Mouse (Mus musculus): ENCODE results near the gene Sar1b. TPM values are rescaled to one million over a fixed set of nuclear protein-coding genes. Genes with fewer than 3 reads are reported as not detected.
"Not testable (repeated sequence)": the region's sequence is repeated elsewhere in the genome, so short reads cannot be mapped to it uniquely, and the experiment has no call there.

Sar1b gene
- polyA plus RNA-seq, 1 experiment from 2014 or later, result 129 TPM

- Histone ChIP-seq H3K27ac (replicated peaks) (no peak overlapping the region), H3K4me1 (no peaks in the 10 kb centered on the region), H3K27me3 (no peaks in the 10 kb centered on the region), H3K9ac (replicated peaks) (no peak overlapping the region), H3K4me3 (no peak overlapping the region), H3K36me3 (peaks cover 64% of the 10 kb centered on the region), H3K9me3 (no peaks in the 10 kb centered on the region), H3K4me2 (replicated peaks) (no peak overlapping the region)
- 93% methylated on average over 6 of the region's 6 CpGs for WGBS
- ATAC-seq (ENCODE audit: low FRiP score, low read depth), result no peak
Measured at GRCm38 (mm10) chr11:51782721-51783120, 19.2 kb downstream of the Sar1b start.

DNA sequence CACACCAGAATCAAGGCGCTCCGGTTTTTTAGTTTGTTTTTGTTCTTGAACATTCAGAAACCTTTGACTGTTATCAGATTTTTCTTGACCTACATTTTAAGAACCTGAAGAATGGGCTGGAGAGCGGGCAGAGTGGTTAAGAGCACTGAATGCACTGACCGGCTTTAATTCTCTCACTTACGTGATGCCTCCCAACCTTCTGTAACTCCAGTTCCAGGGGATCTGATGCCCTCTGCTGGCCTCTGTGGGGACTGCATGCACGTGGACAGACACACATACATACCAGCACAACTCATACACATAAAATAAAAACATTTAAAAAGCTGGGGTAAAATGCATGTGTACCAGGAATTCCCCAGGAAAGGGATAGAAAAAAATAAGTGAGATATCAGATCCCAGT is 22.4 kb downstream of the Sar1b start:
- 91% methylated on average over 6 of the region's 6 CpGs for WGBS

DNA sequence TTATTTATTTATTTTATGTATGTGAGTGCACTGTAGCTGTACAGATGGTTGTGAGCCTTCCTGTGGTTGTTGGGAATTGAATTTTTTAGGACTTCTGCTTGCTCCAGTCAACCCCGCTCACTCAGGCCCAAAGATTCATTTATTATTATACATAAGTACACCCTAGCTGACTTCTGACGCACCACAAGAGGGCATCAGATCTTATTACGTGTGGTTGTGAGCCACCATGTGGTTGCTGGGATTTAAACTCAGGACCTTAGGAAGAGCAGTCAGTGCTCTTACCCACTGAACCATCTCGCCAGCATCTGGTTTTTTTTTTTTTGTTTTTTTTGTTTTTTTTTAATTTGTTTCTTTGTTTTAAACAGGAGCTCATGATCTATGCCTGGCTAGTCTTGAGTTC is 26.2 kb downstream of the Sar1b start:
- not testable (repeated sequence) for H3K27me3 ChIP-seq; H3K4me3 ChIP-seq; H3K9ac ChIP-seq (replicated peaks); H3K27ac ChIP-seq (replicated peaks); ATAC-seq (ENCODE audit: low FRiP score, low read depth); H3K4me1 ChIP-seq; H3K4me2 ChIP-seq (replicated peaks); H3K9me3 ChIP-seq
- H3K36me3 ChIP-seq, result peaks cover 58% of the 10 kb centered on the region
- 80% methylated on average over 4 of the region's 4 CpGs for WGBS

More for the DNA sequence above, 22.4 kb downstream of the Sar1b start:
- no peak overlapping the region for H3K4me3 ChIP-seq
- no peak for ATAC-seq (ENCODE audit: low FRiP score, low read depth)
- no peak overlapping the region for H3K4me2 ChIP-seq (replicated peaks)
- H3K9ac ChIP-seq (replicated peaks), result no peak overlapping the region
- no peaks in the 10 kb centered on the region for H3K27me3 ChIP-seq
- no peak overlapping the region for H3K27ac ChIP-seq (replicated peaks)
- peaks cover 74% of the 10 kb centered on the region for H3K36me3 ChIP-seq
- no peaks in the 10 kb centered on the region for H3K9me3 ChIP-seq
- H3K4me1 ChIP-seq, result no peaks in the 10 kb centered on the region

DNA sequence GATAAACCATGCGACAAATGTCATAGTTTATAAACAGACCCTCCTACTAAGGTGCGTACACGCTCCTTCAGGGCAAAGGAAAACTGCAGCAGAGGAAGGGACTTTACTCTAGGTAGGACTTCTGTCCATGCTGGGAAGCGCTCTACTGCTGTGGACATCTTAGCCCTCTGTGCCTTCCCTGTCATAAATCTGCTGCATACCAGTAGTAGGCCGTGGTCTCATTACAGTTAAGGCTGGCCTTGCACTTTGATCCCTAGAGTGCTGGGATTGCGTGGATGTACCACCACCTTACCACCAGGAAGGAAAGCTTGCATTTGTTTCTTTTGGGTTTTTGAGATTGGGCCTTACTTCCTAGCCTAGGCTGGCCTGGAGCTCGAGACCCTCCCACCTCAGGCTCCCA is 27.2 kb downstream of the Sar1b start:
- Histone ChIP-seq H3K4me3 (no peak overlapping the region), H3K27me3 (no peaks in the 10 kb centered on the region), H3K4me1 (no peaks in the 10 kb centered on the region), H3K9ac (replicated peaks) (no peak overlapping the region), H3K27ac (replicated peaks) (no peak overlapping the region), H3K36me3 (peaks cover 52% of the 10 kb centered on the region), H3K9me3 (no peaks in the 10 kb centered on the region), H3K4me2 (replicated peaks) (no peak overlapping the region)
- 95% methylated on average over 7 of the region's 7 CpGs for WGBS
- no peak for ATAC-seq (ENCODE audit: low FRiP score, low read depth)

GRCm38 (mm10) chr11:51796272-51796671 is 32.8 kb downstream of the Sar1b start:
- no peak overlapping the region for H3K4me3 ChIP-seq
- no peaks in the 10 kb centered on the region for H3K9me3 ChIP-seq
- no peak overlapping the region for H3K4me2 ChIP-seq (replicated peaks)
- H3K36me3 ChIP-seq, result peaks cover 10% of the 10 kb centered on the region
- ATAC-seq (ENCODE audit: low FRiP score, low read depth), result no peak
- WGBS, result 87% methylated on average over 4 of the region's 4 CpGs
- no peak overlapping the region for H3K9ac ChIP-seq (replicated peaks)
- H3K27me3 ChIP-seq, result no peaks in the 10 kb centered on the region
- no peak overlapping the region for H3K27ac ChIP-seq (replicated peaks)
- H3K4me1 ChIP-seq, result no peaks in the 10 kb centered on the region

- 58% methylated on average over 8 of the region's 8 CpGs for WGBS
- no peak for ATAC-seq (ENCODE audit: low FRiP score, low read depth)
Measured at GRCm38 (mm10) chr11:51800634-51801325, 37.3 kb downstream of the Sar1b start.

DNA sequence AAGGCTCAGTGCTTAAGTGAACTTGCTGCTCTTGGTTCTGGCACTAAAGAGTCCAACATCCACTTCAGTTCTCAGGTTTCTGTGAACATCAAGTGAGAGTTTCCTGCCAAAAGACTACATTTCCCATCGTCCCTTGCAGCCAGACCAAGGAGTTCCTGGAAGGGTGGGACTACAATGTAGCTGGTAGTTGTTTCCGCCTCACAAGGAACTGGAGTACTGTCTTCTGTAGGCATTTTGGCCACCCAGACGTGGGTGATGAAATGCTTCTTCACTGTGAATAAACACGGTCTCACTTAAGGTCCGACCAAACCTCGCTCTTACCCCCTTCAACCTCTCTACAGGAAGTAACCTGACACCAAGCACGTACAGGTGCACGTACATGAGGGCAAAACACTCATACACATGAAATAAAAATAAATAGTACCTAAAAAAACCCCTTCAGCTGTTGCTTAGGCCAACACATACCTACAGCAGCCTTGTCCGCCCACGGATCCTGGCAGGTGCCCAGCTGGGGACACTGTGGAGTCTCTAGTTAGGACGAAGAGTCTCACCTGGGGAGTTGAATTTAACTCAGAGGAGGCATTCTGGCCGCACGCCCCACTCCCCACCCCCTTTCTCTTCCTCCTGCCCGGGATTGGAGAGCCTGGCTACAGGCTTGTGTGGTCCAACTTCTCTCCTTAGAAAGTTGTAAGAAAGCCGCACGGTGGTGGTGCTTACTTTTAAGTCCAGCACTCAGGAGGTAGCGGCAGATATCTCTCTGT is 41.9 kb downstream of the Sar1b start:
- Histone ChIP-seq H3K36me3 (no peaks in the 10 kb centered on the region), H3K4me3 (peak overlapping the region; percentile 49), H3K4me2 (replicated peaks) (peak overlapping the region; percentile 64), H3K4me1 (peaks cover 4% of the 10 kb centered on the region; the same call in 1 of the 2 replicates), H3K27me3 (0 out of 2 replicates have a peak, but pooled peaks cover 5% of the 10 kb centered on the region), H3K9me3 (no peaks in the 10 kb centered on the region), H3K27ac (replicated peaks) (no peak overlapping the region), H3K9ac (replicated peaks) (peak overlapping the region; percentile 52)
- 16% methylated on average over 17 of the region's 17 CpGs for WGBS
- ATAC-seq (ENCODE audit: low FRiP score, low read depth), result peak; percentile 65

More at GRCm38 (mm10) chr11:51800634-51801325, 37.3 kb downstream of the Sar1b start:
- H3K9ac ChIP-seq (replicated peaks), result no peak overlapping the region
- no peak overlapping the region for H3K27ac ChIP-seq (replicated peaks)
- peaks cover 4% of the 10 kb centered on the region; the same call in 1 of the 2 replicates for H3K4me1 ChIP-seq
- no peaks in the 10 kb centered on the region for H3K36me3 ChIP-seq
- H3K4me2 ChIP-seq (replicated peaks), result no peak overlapping the region
- no peak overlapping the region for H3K4me3 ChIP-seq
- H3K27me3 ChIP-seq, result no peaks in the 10 kb centered on the region
- no peaks in the 10 kb centered on the region for H3K9me3 ChIP-seq

DNA sequence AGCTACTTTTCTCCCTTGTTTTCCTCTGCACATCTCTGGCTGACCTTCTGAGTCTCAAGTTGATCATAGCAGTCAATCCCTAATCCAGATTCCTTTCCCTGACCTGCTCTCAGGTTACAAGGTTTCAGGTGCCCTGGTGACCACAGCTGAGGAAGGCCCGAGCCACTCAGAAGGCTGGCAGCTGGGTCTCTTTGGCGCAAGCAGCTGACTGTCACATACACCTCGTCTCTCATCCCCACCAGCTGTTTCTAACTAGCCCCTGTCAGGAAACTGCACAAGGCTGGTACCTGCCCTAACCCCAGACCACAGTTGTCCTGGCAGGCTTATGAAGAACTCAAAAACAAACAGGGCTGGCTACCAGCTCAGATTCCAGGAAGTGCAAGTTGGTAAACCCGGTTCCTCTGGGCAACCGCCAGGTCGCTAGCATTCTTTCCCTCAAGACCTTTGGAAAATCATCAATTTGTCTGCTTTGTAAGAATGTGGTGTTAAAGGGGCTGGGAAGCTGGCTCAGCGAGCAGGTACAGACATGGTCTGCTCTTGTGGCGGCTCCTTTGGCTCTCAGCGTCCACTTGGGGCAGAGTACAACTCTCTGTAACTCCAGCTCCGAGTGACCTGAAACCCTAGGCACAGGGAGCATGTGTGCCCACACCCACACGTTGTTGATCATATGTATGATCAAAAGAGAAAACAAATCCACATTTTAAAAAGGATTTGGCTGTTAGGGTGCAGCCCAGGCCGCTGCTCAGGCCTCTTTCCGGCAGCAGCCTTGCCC is 43.8 kb downstream of the Sar1b start:
- ATAC-seq (ENCODE audit: low FRiP score, low read depth), result no peak
- no peak overlapping the region for H3K27ac ChIP-seq (replicated peaks)
- H3K9ac ChIP-seq (replicated peaks), result no peak overlapping the region
- H3K4me2 ChIP-seq (replicated peaks), result no peak overlapping the region
- 58% methylated on average over 13 of the region's 13 CpGs for WGBS
- H3K36me3 ChIP-seq, result no peaks in the 10 kb centered on the region
- H3K4me3 ChIP-seq, result no peak overlapping the region
- H3K27me3 ChIP-seq, result 0 out of 2 replicates have a peak, but pooled peaks cover 5% of the 10 kb centered on the region
- H3K4me1 ChIP-seq, result peaks cover 4% of the 10 kb centered on the region; the same call in 1 of the 2 replicates
- H3K9me3 ChIP-seq, result no peaks in the 10 kb centered on the region

DNA sequence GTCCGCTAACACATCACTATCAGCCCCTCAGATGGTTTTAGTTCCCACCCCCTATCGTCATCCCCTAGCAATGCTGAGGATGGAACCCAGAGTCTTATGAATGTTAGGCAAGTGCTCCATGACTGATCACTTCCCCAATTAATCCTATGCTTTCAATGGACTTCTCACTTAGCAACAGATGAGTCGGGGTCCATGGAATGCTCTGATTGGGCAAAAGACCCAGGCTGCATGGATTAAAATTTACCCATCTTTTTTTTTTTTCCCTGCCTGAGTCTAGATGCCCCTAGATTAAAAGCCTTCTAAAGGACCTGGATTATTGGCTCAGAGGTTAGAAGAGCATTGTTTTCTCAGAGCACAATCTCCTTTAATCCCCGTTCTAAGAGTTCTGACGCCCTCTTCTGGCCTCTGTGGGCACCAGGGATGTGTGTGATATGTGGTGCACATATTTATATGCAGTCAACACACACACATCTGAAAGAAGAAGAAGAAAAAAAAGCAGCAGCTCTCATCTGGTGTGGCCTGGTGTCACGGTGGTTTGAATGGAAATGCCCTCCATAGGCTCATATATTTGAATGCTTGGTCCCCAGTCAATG is 46.2 kb downstream of the Sar1b start:
- 59% methylated on average over 6 of the region's 6 CpGs for WGBS
- 0 out of 2 replicates have a peak, but pooled peaks cover 5% of the 10 kb centered on the region for H3K27me3 ChIP-seq
- no peaks in the 10 kb centered on the region for H3K9me3 ChIP-seq
- peaks cover 4% of the 10 kb centered on the region; the same call in 1 of the 2 replicates for H3K4me1 ChIP-seq
- H3K27ac ChIP-seq (replicated peaks), result no peak overlapping the region
- no peak overlapping the region for H3K9ac ChIP-seq (replicated peaks)
- H3K4me2 ChIP-seq (replicated peaks), result no peak overlapping the region
- no peaks in the 10 kb centered on the region for H3K36me3 ChIP-seq
- no peak overlapping the region for H3K4me3 ChIP-seq
- no peak for ATAC-seq (ENCODE audit: low FRiP score, low read depth)

GRCm38 (mm10) chr11:51811230-51811629 is 47.7 kb downstream of the Sar1b start:
- no peaks in the 10 kb centered on the region for H3K4me1 ChIP-seq
- H3K36me3 ChIP-seq, result no peaks in the 10 kb centered on the region
- no peaks in the 10 kb centered on the region for H3K9me3 ChIP-seq
- H3K27me3 ChIP-seq, result 0 out of 2 replicates have a peak, but pooled peaks cover 5% of the 10 kb centered on the region
- H3K4me2 ChIP-seq (replicated peaks), result no peak overlapping the region
- no peak for ATAC-seq (ENCODE audit: low FRiP score, low read depth)
- H3K4me3 ChIP-seq, result no peak overlapping the region
- 86% methylated on average over 4 of the region's 4 CpGs for WGBS
- H3K9ac ChIP-seq (replicated peaks), result no peak overlapping the region
- no peak overlapping the region for H3K27ac ChIP-seq (replicated peaks)

GRCm38 (mm10) chr11:51812022-51812546 is 48.6 kb downstream of the Sar1b start:
- no peak overlapping the region for H3K4me3 ChIP-seq
- 87% methylated on average over 8 of the region's 8 CpGs for WGBS

More at GRCm38 (mm10) chr11:51812022-51812546, 48.6 kb downstream of the Sar1b start:
- Histone ChIP-seq H3K27me3 (0 out of 2 replicates have a peak, but pooled peaks cover 4% of the 10 kb centered on the region), H3K27ac (replicated peaks) (no peak overlapping the region), H3K4me1 (no peaks in the 10 kb centered on the region), H3K36me3 (no peaks in the 10 kb centered on the region), H3K4me2 (replicated peaks) (no peak overlapping the region), H3K9me3 (no peaks in the 10 kb centered on the region), H3K9ac (replicated peaks) (no peak overlapping the region)
- ATAC-seq (ENCODE audit: low FRiP score, low read depth), result no peak

Measured in midbrain, embryonic 12.5 days (tissue).